Mouse (Mus musculus): Measurements from ENCODE around the gene 4632433K11Rik. TPM values are rescaled to one million over a fixed set of nuclear protein-coding genes. Genes with fewer than 3 reads are reported as not detected.

4632433K11Rik gene
- total and polyA plus RNA-seq, 3 experiments, result not detected

DNA sequence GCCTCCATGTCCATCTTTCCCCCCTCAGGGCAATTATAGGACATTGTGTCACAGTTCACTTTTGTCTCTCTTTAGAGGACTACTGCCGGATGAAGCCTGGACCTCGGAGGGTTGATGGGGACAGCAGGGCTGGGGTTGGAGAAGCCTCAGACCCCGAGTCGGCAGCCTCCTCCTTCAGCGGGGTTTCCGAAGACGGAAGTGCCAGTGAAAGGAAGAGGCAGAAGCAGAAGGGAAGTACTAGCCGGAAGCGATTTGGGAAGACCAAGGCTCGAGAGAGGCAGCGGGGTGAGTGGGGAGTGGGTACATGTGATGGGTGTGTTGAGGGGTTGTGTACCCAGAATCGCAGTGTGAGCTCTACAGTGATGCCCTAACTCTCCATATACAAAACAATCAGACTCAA is 25.5 kb downstream of the 4632433K11Rik start:
- DNase-seq (ENCODE audit: low read depth, low spot score), result no peak
- Histone ChIP-seq H3K4me3 (ENCODE audit: control insufficient read depth in 1 of 2, insufficient read depth in 1 of 2, low read depth in 2 of 2, low read length in 2 of 2) (no peak overlapping the region), H3K9ac (ENCODE audit: control insufficient read depth, low read depth, low read length, poor library complexity, severe bottlenecking) (peak overlapping the region; percentile 90; the same call in 1 of the 2 replicates), H3K79me2 (ENCODE audit: control insufficient read depth, insufficient read depth, low read length, poor library complexity) (peaks cover 27% of the 10 kb centered on the region), H3K36me3 (ENCODE audit: control insufficient read depth in 1 of 2, insufficient read depth in 2 of 2, low read length in 2 of 2) (peaks cover 4 to 9% of the 10 kb centered on the region in 2 experiments; a peak in 3 of 4 replicates), H3K27me3 (ENCODE audit: control insufficient read depth in 1 of 2, insufficient read depth in 2 of 2, low read length in 2 of 2) (no peaks in the 10 kb centered on the region), H3K9me3 (replicated peaks; ENCODE audit: insufficient read depth, low read length) (no peaks in the 10 kb centered on the region), H3K27ac (ENCODE audit: control insufficient read depth, low read depth, low read length) (no peak overlapping the region), H3K4me1 (ENCODE audit: control insufficient read depth in 1 of 2, insufficient read depth in 2 of 2, low read length in 2 of 2) (peaks cover 2 to 9% of the 10 kb centered on the region in 2 experiments; a peak in 2 of 4 replicates)
- TF ChIP-seq KAT2A (conservative IDR thresholded peaks at IDR 0.05; ENCODE audit: low read depth, low read length) (no peak), MYB (IDR thresholded peaks at IDR 0.05; ENCODE audit: low read depth, low read length) (no peak), BHLHE40 (IDR thresholded peaks at IDR 0.05; ENCODE audit: borderline replicate concordance, low read depth, low read length) (no peak), MAX (IDR thresholded peaks at IDR 0.05; ENCODE audit: low read length) (no peak), HCFC1 (IDR thresholded peaks at IDR 0.05; ENCODE audit: low read depth, low read length) (no peak)

DNA sequence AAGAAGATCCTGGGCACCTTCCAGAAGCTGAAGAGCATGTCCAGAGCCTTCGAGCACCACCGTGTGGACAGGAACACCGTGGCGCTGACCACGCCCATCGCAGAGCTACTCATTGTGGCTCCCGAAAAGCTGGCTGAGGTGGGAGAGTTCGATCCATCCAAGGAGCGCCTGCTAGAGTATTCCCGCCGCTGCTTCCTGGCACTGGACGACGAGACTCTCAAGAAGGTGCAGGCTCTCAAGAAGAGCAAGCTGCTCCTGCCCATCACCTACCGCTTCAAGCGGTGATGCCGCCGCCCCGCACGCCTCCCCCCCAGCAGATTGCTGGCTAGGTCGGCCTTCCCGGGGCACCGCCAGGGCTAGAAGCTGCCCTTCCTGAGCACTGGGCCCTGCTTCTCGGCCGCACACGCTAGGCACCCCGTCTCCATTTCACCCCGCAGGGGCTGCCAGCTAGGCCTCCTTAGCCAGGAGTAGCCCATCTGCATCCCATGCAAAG is 26.4 kb downstream of the 4632433K11Rik start:
- no peaks in the 10 kb centered on the region for H3K9me3 ChIP-seq (replicated peaks; ENCODE audit: insufficient read depth, low read length)
- peak overlapping the region; percentile 90 for H3K9ac ChIP-seq (ENCODE audit: control insufficient read depth, low read depth, low read length, poor library complexity, severe bottlenecking)
- peaks cover 34% of the 10 kb centered on the region for H3K79me2 ChIP-seq (ENCODE audit: control insufficient read depth, insufficient read depth, low read length, poor library complexity)
- H3K4me3 ChIP-seq (ENCODE audit: control insufficient read depth in 1 of 2, insufficient read depth in 1 of 2, low read depth in 2 of 2, low read length in 2 of 2), result peak overlapping the region; percentile 62 to 70
- H3K4me1 ChIP-seq (ENCODE audit: control insufficient read depth in 1 of 2, insufficient read depth in 2 of 2, low read length in 2 of 2), result peaks cover 2 to 15% of the 10 kb centered on the region in 2 experiments; a peak in 3 of 4 replicates
- peak overlapping the region; percentile 99 for H3K27ac ChIP-seq (ENCODE audit: control insufficient read depth, low read depth, low read length)
- peak; percentile 89 for DNase-seq (ENCODE audit: low read depth, low spot score)
- TF ChIP-seq ZMIZ1 (IDR thresholded peaks at IDR 0.05; ENCODE audit: low read depth, low read length), result no peak
- TF ChIP-seq TCF12 (IDR thresholded peaks at IDR 0.05; ENCODE audit: low read depth, low read length), result 0 out of 2 replicates have a peak, but pooled peaks have one; percentile 14
- TF ChIP-seq UBTF (IDR thresholded peaks at IDR 0.05; ENCODE audit: borderline replicate concordance, insufficient read depth, low read depth, low read length), result no peak
- no peak for TF ChIP-seq USF1 (IDR thresholded peaks at IDR 0.05; ENCODE audit: low read depth, low read length)
- TF ChIP-seq RAD21 (IDR thresholded peaks at IDR 0.05; ENCODE audit: low read depth, low read length), result peak; percentile 63
- TF ChIP-seq ZKSCAN1 (IDR thresholded peaks at IDR 0.05; ENCODE audit: low read depth, low read length), result no peak
- TF ChIP-seq POLR2AphosphoS5 (IDR thresholded peaks at IDR 0.05; ENCODE audit: borderline replicate concordance, low read depth, low read length), result no peak
- no peak for TF ChIP-seq GABPA (IDR thresholded peaks at IDR 0.05; ENCODE audit: low read depth, low read length)
- peak; percentile 36 to 72 (median 69); a peak in 5 of 6 replicates for TF ChIP-seq CTCF (IDR thresholded peaks at IDR 0.05 in 2 of 3, conservative IDR thresholded peaks at IDR 0.05 in 1 of 3; ENCODE audit: control insufficient read depth in 1 of 3, insufficient read depth in 1 of 3, low read depth in 2 of 3, low read length in 3 of 3, poor library complexity in 1 of 3, severe bottlenecking in 1 of 3)
- peak; percentile 58; the same call in 1 of the 2 replicates for TF ChIP-seq HCFC1 (IDR thresholded peaks at IDR 0.05; ENCODE audit: low read depth, low read length)
- TF ChIP-seq SIN3A (IDR thresholded peaks at IDR 0.05; ENCODE audit: low read length), result peak; percentile 59
- TF ChIP-seq NELFE (IDR thresholded peaks at IDR 0.05; ENCODE audit: low read depth, low read length), result peak; percentile 47
- no peak; the same call in 1 of the 2 replicates for TF ChIP-seq MXI1 (IDR thresholded peaks at IDR 0.05; ENCODE audit: low read depth, low read length)
- TF ChIP-seq E2F4 (IDR thresholded peaks at IDR 0.05; ENCODE audit: borderline replicate concordance, low read depth, low read length), result no peak
- peak; percentile 46 for TF ChIP-seq ZC3H11A (IDR thresholded peaks at IDR 0.05; ENCODE audit: low read depth, low read length)
- no peak for TF ChIP-seq NRF1 (IDR thresholded peaks at IDR 0.05; ENCODE audit: insufficient read depth, low read depth, low read length, poor library complexity, severe bottlenecking)
- no peak for TF ChIP-seq POLR2AphosphoS2 (IDR thresholded peaks at IDR 0.05; ENCODE audit: low read length)
- no peak for TF ChIP-seq JUND (IDR thresholded peaks at IDR 0.05; ENCODE audit: low read depth, low read length)
- TF ChIP-seq SMC3 (IDR thresholded peaks at IDR 0.05; ENCODE audit: low read depth, low read length), result peak; percentile 66
- H3K27me3 ChIP-seq (ENCODE audit: control insufficient read depth in 1 of 2, insufficient read depth in 2 of 2, low read length in 2 of 2), result no peaks in the 10 kb centered on the region
- H3K36me3 ChIP-seq (ENCODE audit: control insufficient read depth in 1 of 2, insufficient read depth in 2 of 2, low read length in 2 of 2), result peaks cover 4 to 15% of the 10 kb centered on the region in 2 experiments; a peak in 3 of 4 replicates
